Mouse (Mus musculus) R1 (cell line): ENCODE data around the gene Cep164.

Source experiments
- DNase-seq: peaks from one replicate; pipeline ENCODE4 v3.0.0-alpha.2; 2018; ENCODE audit warnings: low read depth, low spot score

The Cep164 gene

DNA sequence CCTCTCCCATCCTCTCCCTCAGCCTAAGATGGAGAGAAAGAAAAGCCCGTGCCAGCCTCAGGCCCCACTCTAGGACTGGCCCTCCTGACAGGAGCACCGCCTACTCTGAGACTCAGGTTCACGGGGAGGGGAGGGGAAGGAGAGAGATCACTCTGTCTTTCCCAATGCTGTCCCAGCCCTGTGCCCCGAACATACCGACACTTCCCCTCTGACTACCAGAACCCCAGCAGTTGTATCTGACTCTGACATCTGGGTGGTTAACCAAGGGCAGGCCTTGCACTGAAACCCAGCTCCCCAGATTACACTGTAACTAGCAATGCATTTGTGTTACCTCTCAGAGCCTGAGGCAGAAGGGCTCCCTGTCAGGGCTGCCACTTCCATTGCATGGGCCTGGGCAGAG is 40.1 kb downstream of the Cep164 start:
- DNase-seq = no peak

GRCm38 (mm10) chr9:45787547-45787946 is 40.9 kb downstream of the Cep164 start:
- no peak for DNase-seq

- DNase-seq = no peak
These were observed 41.4 kb downstream of the Cep164 start for GRCm38 (mm10) chr9:45787071-45787470.

- DNase-seq = no peak
These were observed 45.0 kb downstream of the Cep164 start for GRCm38 (mm10) chr9:45783249-45784069.

DNA sequence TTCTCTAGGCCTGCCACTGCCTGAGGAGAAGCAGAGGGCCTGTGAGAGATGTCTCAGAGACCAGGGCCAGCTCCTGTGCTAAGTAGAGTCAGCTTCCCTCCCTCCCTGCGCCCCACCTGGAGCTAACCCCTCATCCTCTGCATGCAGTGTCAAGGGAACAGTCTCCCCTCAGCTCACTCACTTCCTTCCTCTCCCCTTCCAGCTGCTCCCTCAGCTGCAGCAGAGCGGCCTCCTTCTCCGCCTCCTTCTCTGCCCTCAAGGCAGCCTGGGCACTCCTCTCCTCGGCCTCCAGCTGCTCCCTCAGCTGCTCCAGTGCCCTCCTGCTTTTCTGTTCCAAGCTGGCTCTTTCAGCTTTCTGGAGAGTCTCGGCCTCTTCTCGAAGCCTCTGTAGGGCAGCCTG is 49.3 kb downstream of the Cep164 start:
- no peak for DNase-seq

- DNase-seq = peak; percentile 41
These were observed 52.3 kb downstream of the Cep164 start for GRCm38 (mm10) chr9:45776176-45776575.

DNA sequence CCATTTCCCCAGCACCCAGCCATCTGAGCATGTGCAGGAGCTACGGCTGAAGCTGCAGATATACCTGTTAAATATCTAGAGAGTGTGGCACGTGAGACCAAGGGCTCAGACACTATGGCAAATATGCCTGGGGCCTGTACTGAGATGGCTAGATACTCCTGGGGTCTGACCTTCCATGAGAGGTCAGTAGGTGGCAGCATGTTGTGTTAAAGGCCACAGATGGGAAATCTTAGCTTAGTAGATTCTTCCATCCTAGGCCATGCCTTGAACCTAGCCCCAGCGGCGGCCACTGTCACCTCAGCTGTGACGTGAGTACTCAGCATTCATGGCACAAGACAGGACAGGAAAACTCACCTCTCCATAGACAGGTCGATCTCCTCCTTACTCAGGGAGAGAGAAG is 54.4 kb downstream of the Cep164 start:
- DNase-seq = no peak

DNA sequence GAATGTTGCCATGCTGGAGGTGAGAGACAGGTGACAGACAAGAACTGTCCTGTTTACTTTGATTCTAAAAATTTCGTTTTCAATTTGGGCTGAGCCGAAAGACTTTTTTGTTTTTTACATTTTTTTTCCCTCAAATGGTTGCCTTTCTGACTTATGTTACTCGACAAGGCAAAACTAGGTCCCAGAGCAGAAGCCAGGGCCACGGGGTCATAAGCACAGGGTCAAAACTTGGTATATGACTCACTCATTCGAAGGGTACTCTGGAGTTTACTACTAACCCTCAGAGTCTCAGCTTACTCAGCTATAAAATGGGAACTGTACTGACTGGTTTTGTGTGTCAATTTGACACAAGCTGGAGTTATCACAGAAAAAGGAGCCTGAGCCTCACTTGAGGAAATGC is 58.9 kb downstream of the Cep164 start:
- DNase-seq = no peak

DNA sequence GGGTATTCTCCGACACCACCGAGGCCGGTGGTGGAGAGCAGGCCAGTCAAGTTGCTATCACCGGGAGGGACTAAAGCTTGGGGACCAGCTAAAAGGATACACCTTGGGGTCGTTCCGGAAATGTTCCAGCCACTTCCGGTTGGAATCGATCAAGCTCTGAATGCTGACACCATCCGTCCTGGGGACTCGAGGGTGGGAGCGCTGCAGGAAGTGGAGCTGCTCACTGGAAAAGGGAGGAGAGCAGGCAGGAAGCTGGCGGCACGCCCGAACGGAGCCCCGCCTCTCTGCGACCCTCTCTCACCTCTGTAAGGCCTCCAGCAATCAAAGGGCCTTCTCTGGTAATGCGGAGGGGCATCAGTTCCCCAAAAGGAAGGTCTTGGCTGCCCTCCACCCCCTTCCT is 60.1 kb downstream of the Cep164 start:
- peak; percentile 95 for DNase-seq

DNA sequence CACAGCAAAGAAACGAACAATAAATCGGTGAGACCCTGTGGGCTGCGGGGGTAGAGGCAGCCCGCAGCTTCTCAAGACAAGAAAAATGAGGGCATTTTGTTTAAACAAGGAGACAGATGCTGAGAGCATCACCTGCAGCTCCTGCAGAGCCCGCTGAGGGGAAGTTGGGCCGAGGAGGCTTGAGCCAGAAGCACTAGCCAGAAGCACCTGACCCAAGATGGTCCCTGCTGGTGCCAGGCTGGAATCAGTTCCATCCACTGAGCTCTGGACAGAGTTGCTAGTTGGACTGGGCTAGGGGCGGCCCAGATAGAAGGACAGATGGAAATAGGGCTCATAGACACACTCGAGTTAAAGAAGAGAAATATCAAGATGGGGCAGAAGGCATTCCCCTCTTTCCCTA is 61.3 kb downstream of the Cep164 start:
- DNase-seq = no peak

- DNase-seq = no peak
These were observed 62.3 kb downstream of the Cep164 start for GRCm38 (mm10) chr9:45766195-45766594.

DNA sequence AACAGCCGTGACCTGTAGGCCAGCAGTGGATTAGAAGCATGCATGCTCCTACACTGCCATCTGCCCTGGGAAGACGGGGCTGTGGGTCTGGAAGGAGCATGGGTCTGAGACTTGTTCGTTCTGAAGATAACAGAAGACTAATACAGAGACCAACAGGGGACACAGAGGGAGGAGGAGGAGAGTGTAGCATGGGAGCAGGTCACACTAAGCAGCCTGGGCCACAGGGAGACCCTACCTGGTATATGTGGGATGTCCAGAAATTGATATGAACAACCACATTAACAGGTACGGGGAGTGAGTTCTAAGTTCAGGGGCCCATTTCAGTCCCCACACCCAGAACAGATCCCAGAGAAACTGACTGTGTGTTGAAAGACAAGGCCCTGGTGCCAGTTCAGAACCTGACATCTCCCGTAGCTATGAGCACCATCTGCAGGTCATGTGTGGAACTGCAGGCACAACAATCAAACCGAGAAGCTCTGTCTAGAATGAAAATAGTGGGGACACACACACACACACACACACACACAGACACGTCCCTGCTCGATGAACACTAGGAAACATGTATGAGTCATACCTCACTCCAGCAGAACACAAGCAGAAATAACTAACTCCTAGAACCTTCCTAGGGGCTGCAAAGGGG is 73.9 kb downstream of the Cep164 start:
- DNase-seq = peak; percentile 73

DNA sequence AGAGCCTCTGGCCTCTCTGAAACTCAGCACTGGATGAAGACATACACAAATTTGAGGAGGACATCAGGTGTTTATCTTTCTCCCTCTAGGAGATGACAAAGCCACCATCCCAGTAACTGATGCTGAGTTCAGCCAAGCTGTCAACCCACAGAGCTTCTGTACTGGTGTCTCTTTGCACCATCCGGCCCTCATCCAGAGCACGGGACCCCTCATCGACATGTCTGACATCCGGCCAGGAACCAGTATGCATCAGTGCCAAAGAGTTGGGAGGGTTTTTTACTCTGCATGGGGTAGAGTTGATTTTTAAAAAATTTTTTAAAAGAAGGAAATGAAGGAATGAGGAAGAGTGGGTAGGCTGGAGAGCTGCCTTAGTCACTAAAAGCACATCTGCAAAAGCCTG is 78.6 kb downstream of the Cep164 start:
- DNase-seq = no peak

DNA sequence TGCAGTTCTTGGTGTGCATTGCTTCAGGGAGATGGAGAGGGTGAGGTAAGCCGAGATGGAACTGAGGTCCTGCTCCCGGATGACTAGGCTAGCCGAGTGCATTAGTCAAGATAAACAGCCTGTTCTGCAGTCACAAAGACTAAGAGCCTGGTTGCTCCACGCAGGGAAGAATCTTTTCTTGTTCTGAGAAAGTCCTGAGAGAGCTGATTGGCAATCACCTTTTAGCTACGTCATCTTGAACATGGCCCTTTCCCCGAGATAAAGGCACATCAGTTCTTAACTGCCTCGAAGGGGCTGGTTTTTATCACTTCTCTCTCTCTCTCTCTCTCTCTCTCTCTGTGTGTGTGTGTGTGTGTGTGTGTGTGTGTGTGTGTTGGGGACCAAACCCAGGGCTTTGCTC is 83.0 kb downstream of the Cep164 start:
- DNase-seq = no peak

DNA sequence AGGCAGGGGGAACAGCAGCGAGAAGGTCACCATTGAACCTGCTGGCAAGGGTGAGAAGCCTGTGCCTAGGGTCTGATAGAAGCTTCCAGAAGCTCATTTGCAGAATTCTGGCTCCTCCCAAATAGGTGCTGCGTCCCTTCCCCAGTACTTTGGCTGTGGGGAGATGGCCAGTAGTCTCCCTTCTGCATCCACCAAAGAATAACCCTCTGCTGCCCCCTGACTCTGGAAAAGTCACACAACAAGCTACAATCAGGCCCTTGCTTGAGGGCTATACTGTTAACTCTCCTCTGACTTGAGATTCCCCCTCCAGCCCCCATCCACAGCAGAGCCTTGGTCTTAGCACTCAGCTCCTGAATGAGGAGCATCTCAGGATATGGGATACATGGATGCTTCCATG is 87.9 kb downstream of the Cep164 start:
- no peak for DNase-seq

DNA sequence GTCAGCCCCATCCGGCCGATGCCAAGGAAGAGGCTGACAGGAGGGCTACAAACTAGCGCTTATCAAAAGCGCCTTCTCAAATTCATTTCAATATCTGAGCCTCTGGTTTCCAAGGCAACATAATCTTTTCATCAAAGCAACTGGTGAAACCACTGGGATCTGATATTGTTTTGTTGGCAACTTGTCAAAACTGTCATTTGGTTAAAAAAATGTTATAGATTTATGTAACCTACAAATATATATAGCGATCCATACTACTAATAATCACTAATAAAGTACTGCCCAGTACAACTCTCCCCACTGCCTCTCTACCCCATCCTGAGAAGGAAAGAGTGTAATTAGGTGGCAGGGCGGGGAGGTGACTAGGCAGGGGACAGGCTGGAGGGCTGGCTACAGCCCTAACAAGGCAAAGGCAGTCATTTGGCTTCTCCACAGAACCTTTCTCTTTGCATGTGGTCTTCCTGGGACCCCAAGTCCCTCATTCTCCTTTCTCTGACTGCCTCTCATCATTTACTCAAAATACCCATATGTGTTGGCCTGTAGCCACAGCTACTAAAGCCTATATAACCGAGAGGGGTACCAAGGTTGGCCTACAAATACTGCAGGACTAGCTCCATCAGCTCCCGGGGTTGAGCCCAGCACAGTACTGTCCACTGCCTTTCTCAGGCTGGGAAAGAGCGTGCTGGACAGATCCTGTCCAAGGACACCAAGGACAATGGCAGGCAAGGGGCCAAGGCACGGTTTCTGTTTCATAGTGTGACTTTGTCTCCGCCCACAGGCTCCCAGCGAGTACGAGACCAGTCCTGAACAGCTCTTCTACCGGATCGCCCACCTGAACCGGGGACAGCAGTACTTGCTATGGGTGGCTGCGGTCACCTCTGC is 88.5 kb downstream of the Cep164 start:
- no peak for DNase-seq

- no peak for DNase-seq
These were observed 89.3 kb downstream of the Cep164 start for GRCm38 (mm10) chr9:45739001-45739701.

DNA sequence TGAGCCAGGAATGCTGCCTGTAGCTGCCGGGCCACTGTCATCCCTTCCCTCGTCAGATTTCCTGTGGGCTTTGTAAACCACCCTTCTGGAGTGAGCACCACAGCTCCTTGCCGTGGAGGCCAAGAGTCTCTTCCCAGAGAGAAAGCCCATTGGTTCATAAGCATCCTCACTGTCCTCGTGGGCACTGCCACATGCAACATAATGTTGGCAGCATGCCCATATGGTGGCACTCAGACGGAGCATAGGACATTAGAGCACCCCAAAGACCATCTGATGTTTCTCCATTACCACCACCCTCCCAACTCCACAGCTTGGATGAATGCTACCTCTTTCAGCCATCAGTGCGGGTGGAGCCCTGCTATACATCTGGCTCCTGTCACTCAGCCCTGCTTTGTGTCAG is 95.2 kb downstream of the Cep164 start:
- no peak for DNase-seq

DNA sequence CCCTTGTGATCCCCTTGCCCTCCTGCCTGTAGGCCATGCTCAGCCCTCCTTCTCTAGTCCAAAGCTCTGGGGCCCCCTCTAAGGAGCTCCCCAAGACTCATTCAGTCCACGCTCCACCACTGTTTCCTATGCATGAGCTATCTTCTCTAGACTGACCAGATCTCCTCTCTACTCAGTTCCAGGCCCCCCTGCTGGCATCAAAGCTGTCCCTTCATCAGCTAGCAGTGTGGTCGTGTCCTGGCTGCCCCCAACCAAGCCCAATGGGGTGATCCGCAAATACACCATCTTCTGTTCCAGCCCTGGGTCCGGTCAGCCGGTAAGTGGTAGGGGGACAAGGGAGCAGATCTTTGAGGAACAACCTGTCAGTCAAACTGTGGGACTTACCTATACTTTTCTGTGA is 96.6 kb downstream of the Cep164 start:
- no peak for DNase-seq

- no peak for DNase-seq
These were observed 108.5 kb downstream of the Cep164 start for GRCm38 (mm10) chr9:45719997-45720396.
